Mouse (Mus musculus) embryonic fibroblast, embryonic 13.5 days (primary cell): ENCODE results near the gene Pgap1.

Source experiments
- CTCF ChIP-seq: IDR thresholded peaks from 2 replicates; pipeline ENCODE4 v1.5.1; 2011; ENCODE audit warnings: mild to moderate bottlenecking, control low read depth, low read length, moderate library complexity, borderline replicate concordance; ENCODE audit not compliant: insufficient read depth
- POLR2A ChIP-seq: IDR thresholded peaks from 2 replicates; pipeline ENCODE4 v1.6.1; 2011; ENCODE audit warnings: low read depth, mild to moderate bottlenecking, control low read depth, low read length, moderate library complexity

GRCm38 (mm10) chr1:54523717-54524116 is 33.8 kb downstream of the Pgap1 start:
- TF ChIP-seq CTCF: no peak
- TF ChIP-seq POLR2A: no peak
